Mouse (Mus musculus) central nervous system, embryonic 14 days (tissue): ENCODE data around the gene Acvrl1. TPM values are rescaled to one million over a fixed set of nuclear protein-coding genes. Genes with fewer than 3 reads are reported as not detected.

Experiments
- polyA plus RNA-seq: library from polyadenylated mRNA; depleted of rRNA; stranded (reverse); fragments of >200 nt; gene quantifications from 2 replicates; pipeline ENCODE4 v1.2.3, GENCODE M21; 2012; rRNA removed

Acvrl1 gene
- polyA plus RNA-seq: 9.7 and 12.0 TPM in 2 replicates

GRCm38 (mm10) chr15:101128181-101129089 is at the start of gene Acvrl1:
Gene Acvrl1, plus strand, starts transcription at chr15:101128522.

GRCm38 (mm10) chr15:101115511-101116110 is 12.7 kb upstream of the Acvrl1 start, which contains the start of gene Ankrd33:
Gene Ankrd33, plus strand, starts transcription at chr15:101115755.

GRCm38 (mm10) chr15:101173421-101174211 is 45.3 kb downstream of the Acvrl1 start, which contains the start of gene Acvr1b:
Gene Acvr1b, plus strand, starts transcription at chr15:101174067.

Other genes starting within 250 kb of the Acvrl1 start
- gene Gm47841, start 81.1 kb upstream of the Acvrl1 start, polyA plus RNA-seq: 0.05 and 0.09 TPM in 2 replicates
- gene Fignl2, start 50.0 kb upstream of the Acvrl1 start, polyA plus RNA-seq: 1.6 and 2.2 TPM in 2 replicates
- 0.04 TPM in 1 of 2 replicates, not detected in the other for gene Ankrd33, start 12.8 kb upstream of the Acvrl1 start, polyA plus RNA-seq
- gene Acvr1b, start 45.5 kb downstream of the Acvrl1 start, polyA plus RNA-seq: 59.3 and 63.5 TPM in 2 replicates
- gene Grasp, start 95.7 kb downstream of the Acvrl1 start, polyA plus RNA-seq: 4.9 and 8.8 TPM in 2 replicates
- 6.5 and 12.2 TPM in 2 replicates for gene Nr4a1, start 125.7 kb downstream of the Acvrl1 start, polyA plus RNA-seq
- gene Atg101, start 155.8 kb downstream of the Acvrl1 start, polyA plus RNA-seq: 65.1 and 67.8 TPM in 2 replicates
- 0.33 and 0.41 TPM in 2 replicates for gene 6030408B16Rik, start 164.7 kb downstream of the Acvrl1 start, polyA plus RNA-seq
- gene Krt80, start 241.6 kb downstream of the Acvrl1 start, polyA plus RNA-seq: 0.15 and 0.64 TPM in 2 replicates